Mouse (Mus musculus) induced T-regulatory cell, adult 2 months (primary cell): ENCODE measurements around the gene Glo1.
"Not testable (repeated sequence)": the region's sequence is repeated elsewhere in the genome, so short reads cannot be mapped to it uniquely, and the experiment has no call there.

Experiments
- DNase-seq: peaks from one replicate; pipeline ENCODE4 v3.0.0-alpha.2; 2012; ENCODE audit warnings: low read depth

Glo1 gene

DNA sequence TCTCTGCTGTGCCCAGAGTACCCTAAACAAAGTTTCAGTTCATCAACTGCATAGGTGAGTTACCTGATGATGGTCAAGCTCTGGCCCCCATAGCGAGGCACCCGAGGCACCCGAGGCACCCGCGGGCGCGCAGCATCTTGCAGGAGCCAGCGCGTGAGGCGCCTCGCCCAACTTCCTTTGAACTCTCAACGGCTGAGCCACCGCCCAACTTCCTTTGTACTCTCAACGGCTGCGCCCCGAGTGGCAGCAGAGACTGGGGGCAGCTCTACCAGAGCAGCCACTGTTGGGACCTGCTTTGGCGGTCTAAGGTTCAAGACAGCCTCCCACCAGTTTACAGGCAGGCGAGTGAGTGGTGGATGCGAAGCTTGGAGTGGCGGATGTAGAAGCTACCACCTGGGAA is at the start of gene Glo1:
TSS of gene Glo1 (minus strand) at position 153 of the 400 bp plus-strand sequence.
- not testable (repeated sequence) for DNase-seq

DNA sequence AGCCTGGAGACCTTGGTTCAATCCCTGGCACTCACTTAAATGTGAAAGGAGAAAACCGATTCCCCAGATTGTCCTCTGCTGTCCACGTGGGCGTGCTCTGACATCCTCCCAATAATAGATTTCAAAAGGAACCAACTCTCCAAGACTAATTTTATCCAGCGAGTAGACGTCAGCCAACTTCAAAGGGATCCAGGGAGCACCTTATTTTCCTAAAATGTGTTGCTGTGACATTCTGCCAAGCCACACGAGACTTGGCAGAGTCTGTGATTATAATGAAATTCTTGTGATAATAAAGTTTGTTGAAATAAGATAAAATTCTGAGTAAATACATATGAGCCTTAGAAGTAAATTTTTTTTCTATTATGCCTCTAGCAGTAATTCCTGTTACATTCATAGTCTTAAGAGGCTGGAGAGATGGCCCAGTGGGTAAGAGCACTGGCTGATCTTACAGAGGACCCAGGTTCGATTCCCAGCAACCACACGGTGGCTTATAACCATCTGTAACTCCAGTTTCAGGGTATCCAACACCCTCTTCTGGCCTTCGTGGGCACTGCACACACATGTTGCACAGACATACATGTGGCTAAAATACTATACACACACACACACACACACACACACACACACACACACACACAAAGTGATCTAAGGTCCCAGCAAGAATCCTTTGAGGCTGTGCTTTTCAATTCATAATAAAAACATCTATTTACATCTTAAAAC is 48.5 kb upstream of the Glo1 start:
- no peak for DNase-seq

DNA sequence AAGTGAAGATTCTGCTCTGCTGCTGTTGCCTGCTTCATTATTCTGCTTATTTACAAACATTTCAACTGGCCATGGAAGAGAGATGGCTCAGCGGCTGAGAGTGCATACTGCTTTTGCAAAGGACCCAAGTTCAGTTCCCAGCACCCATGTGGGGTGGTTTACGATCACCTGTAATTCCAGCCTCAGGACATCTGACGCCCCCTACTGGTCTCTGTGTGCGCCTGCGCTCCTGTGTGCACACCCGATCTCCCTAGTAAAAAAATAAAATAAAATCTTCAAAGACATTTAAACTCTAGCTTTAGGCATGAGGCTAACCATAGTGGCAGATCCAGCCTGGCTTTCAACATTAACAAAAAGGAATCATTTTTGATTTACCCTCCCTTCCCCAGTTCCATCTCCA is 46.4 kb upstream of the Glo1 start:
- DNase-seq: no peak

DNA sequence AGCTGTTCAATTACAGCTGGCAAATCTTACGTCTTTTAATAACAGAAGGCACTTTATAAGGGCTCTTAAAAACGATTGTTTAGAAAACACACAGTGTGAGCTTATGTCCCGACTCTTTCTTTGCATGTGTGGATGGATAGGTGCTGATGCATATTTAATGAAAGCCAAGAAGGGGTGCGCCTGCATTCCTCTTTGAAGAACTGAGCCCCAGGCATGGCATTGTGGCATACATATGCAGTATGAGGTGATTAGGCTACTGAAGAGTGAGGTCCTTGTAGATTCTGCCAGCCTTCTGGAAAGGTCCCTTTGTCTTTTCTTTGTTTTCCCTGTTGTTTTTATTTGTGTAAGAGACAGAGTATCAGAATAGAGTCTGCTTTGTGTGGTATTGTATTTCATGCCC is 45.9 kb upstream of the Glo1 start:
- no peak for DNase-seq

DNA sequence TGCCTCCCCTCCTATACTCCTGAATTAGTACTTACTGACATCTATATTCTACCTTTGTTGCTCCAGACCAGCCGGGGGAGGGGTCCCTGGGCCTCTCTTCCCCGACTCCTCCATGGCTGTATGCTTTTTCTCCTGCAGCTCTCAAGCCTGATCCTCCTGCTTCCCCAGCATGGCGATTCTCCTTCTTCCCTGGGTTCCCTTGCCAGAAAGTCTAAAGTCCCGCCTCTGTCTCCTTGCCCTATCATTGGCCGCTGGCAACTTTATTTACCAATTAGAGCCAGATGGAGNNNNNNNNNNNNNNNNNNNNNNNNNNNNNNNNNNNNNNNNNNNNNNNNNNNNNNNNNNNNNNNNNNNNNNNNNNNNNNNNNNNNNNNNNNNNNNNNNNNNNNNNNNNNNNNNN is 38.2 kb upstream of the Glo1 start:
- DNase-seq: no peak

DNA sequence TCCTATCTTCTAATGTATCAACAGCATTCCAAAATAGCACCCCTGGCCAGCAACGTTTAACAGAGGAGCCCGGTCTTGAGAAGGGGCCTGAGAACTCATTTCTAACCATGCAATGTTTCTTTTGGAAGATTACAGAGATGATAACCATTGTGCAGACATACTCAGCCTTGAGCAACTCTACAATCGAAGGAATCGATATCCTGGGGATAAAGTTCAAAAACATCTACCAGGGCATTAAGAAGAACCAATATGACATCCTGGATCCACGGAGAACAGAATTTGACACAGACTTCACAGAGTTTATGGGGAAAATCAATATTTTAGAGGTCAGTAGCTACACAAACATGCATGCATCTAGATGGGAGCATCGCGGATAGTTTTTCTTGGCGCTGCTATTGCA is 36.5 kb upstream of the Glo1 start:
- DNase-seq: no peak

DNA sequence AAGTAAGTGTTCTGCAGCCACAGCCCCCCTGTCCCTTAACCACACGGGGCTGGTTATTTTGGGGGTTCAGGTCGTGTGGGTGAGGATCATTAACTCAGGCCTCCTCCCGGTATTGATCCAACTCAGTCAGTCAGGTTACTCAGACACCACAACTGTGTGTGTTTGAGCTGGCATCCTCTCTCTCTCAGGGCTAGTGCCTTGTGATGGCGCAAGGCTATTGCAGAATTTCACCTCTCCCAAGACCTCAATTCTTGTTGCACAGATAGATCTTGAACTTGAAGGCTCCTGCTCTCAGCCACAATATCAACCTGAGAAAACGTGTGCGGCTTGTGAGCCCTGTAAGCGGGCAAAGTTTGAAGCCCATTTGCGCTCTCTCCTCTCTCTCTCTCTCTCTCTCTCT is 35.5 kb upstream of the Glo1 start:
- no peak for DNase-seq

DNA sequence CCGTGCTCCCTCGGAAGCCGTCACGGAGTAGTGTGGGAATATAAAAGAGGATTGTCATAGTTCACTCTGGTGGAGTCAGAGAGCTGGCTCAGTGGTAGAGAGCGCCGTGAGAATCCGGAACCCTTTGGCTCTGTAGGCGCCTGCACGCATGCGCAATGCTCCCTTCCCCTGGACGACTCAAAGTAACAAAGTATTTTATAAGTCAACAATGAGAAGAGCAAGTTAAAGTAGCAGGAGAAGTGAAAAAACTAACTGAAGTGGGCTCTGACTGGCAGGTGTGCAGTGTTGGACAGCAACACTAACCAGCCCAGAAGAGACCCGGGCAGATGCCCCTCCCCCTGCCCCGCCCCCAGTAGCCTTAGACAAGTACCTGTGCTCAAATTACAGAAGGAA is 31.5 kb upstream of the Glo1 start:
- peak; percentile 62 for DNase-seq

DNA sequence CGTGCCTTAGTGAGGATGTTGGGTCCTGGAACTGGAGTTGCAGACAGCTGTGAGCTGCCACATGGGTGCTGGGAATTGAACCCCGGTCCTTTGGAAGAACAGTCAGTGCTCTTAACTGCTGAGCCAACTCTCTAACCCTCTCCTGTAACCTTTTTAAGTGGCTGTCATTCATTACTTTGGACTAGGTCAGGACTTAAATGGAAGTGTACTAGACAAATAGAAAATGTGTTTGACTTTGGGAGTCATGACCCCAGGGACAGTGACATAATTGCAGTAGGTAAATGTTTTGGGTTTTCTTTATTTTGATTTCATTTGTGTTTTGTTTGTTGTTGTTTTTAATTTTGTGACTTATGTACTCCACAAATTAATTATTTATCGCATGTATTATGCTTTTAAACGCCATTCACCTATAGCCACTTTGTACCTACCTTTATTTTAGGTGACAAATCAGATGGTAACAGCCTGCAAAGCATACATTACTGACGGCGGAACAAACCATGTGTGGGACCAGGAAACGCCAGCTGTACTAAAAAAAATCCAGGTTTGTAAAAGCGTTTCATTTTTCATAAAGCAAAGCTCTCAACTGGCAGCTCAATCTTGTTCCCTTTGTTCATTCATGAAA is 31.0 kb upstream of the Glo1 start:
- DNase-seq: no peak

DNA sequence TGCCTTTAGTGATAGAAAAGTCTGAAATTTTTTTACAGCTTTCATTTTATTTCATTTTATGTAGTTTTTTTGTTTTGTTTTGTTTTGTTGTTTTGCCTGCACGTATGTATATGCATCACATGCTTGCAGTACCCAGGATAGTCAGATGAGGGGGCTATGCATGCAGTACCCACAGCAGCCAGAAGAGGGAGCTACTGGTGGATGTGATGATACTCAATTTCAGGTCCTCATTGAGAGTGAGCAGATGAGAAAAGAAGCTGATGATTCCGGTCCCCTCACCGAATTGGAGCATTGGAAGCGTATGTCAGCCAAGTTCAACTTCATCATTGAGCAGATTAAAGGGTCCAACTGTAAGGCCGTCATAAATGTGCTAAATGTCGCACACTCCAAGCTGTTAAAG is 26.3 kb upstream of the Glo1 start:
- DNase-seq: peak; percentile 59

DNA sequence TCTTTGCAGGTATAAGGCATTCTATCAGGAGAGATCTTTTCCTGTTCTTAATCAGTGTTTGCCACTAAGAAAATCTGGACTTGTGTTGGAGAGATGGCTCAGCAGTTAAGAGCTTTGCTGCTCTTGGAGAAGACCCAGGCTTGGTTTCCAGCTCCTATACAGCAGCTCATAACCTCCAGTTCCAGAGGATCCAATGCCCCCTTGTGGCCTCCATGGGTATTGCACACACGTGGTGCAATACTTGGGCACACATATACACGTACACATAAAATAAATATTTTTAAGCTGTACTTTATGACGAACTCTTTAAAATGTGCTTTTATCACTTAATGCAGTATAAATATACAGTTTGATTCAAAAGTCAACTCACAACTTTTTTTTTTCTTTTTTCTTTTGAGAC is 22.1 kb upstream of the Glo1 start:
- peak; percentile 50 for DNase-seq

DNA sequence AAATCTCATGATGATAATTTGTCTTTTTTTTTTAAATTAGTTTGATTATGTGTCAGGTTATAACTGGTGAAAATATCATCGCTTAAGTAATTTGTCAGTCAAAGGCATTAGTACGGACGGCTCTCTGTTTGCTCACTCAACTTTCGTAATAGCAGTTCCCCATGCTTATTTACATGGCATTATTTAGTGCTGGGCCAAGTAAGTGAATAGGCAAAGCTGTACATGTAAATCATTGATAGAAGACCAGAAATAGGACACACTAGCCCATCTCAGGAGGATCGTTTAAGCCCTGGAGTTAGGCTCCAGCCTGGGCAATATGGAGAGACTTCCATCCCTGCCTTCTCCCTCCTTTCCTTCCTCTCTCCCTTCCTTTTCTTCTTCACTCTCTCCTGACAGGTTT is 14.2 kb upstream of the Glo1 start:
- no peak for DNase-seq

DNA sequence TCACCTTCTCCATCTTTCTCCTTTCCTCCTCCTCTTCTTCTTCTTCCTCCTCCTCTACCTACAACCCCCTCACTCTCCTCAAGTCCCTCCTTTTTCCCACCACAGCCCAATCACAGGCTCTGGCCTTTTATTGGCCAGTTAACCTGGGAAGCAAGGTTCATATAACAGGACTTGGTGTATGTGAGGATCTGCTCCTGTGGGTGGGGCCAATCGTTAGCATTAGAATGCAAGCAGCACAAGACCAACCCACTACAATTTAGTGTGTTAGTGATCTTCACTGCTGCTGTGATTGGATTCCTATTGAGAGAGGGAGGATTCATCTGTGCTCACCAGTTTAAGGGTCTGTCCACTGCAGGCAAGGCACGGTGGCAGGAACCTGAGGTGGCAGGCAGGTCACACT is 12.3 kb upstream of the Glo1 start:
- no peak for DNase-seq

DNA sequence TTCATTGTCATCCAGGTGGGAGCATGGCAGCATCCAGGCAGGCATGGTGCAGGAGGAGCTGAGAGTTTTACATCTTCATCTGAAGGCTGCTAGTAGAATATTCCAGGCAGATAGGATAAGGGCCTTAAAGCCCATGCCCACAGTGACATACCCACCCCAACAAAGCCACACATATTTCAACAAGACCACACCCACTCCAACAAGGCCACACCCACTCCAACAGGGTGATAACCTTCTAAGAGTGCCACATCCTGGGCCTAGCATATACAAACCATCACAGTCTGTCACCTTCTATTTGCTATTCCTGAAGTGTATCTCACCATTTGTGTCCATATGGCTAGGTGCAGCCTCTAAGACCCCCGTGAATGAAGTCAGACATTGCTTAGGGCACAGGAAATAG is 11.0 kb upstream of the Glo1 start:
- DNase-seq: no peak

DNA sequence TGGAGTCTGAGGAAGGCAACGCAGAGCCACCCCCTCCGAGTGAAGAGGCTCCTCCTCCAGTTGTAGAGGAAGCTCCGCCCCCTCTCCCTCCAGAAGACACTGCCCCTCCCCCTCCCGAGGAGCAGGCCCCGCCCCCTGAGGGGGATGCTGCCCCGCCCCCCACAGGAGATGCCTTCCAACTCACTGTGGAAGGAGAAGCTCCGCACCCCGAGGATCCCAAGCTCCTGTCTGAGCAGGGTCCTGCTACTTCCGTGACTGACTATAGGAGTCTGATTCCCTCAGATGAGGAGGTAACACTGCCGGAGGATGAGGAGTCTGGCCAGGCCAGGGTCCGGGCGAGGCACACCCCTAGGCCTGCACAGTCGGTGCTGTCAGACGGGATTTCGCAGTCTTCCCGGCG is 8.7 kb upstream of the Glo1 start:
- no peak for DNase-seq

DNA sequence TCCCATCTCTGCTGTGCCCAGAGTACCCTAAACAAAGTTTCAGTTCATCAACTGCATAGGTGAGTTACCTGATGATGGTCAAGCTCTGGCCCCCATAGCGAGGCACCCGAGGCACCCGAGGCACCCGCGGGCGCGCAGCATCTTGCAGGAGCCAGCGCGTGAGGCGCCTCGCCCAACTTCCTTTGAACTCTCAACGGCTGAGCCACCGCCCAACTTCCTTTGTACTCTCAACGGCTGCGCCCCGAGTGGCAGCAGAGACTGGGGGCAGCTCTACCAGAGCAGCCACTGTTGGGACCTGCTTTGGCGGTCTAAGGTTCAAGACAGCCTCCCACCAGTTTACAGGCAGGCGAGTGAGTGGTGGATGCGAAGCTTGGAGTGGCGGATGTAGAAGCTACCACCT is 2.5 kb downstream of the Glo1 start, which contains the start of gene Dnah8:
TSS of gene Dnah8 (plus strand) at position 223 of the 400 bp plus-strand sequence.
- not testable (repeated sequence) for DNase-seq

DNA sequence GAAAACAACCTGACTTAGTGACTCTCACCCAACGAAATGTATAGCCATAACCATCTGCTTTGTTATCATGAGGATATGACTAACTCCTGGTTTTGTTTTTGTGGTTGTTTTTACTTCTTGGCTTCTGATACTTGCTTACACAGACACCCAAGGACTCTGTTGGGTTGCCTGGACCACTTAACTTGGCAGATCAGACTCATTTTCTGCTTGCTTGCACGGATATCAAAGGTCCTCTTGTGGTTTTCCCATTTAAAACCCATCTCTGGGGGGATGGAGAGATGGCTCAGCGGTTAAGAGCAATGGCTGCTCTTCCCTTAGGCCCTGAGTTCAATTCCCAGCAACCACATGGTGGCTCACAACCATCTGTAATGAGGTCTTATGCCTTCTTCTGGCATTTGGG is 3.5 kb downstream of the Glo1 start:
- peak; percentile 43 for DNase-seq

DNA sequence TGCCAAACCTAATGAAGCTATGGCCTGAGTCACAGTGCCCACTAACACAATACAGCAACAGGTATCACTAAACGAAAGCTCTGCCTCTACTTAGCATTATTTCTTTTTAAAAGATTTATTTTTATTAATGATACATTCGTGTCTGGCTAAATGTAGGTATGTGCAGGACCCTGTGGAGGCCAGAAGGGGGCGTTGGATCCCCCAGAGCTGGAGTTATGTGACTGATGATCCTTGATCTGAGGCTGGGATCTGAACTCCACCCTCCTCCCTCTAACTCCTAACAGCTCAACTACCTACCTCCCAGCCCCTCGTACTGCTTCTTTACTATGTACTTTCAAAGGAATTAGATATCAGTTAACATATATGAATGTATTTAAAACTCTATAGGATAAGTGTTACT is 5.2 kb downstream of the Glo1 start:
- peak; percentile 31 for DNase-seq

DNA sequence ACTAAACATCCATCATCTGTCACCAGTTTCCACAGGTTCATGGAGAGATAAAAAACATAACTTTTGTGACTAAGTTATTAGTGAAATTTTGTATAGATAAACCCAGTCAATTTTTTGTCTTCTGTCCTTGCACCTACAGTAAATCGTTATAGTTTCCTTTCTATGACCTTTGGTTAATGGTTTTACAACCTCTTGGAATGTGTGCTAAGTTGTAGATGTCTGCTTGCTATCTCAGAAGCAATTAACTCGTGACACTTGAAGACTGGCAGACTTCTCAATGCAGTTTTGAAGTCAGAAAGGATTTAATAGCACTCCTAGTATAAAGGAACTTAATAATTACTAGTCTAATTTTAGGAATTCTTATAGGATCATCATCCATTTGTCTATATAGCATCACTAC is 6.1 kb downstream of the Glo1 start:
- DNase-seq: no peak

DNA sequence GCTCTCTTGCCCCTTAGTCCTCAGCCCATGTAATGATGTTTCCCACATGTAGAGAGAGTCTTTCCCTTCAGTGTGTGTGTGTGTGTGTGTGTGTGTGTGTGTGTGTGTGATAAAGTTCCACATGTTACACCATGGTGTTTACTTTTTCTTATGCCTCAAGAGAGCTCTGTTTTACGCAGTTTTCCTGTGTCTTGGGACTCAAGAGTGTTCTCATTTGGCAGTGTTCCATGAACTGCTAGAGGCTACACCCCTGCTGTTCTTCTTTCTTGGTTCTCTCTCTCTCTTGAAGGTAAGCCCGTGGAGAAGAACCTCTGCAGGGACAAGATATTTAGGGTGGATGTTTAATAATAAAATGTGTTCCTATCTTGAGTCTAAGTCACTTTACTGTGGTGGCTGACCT is 7.5 kb downstream of the Glo1 start:
- no peak for DNase-seq

DNA sequence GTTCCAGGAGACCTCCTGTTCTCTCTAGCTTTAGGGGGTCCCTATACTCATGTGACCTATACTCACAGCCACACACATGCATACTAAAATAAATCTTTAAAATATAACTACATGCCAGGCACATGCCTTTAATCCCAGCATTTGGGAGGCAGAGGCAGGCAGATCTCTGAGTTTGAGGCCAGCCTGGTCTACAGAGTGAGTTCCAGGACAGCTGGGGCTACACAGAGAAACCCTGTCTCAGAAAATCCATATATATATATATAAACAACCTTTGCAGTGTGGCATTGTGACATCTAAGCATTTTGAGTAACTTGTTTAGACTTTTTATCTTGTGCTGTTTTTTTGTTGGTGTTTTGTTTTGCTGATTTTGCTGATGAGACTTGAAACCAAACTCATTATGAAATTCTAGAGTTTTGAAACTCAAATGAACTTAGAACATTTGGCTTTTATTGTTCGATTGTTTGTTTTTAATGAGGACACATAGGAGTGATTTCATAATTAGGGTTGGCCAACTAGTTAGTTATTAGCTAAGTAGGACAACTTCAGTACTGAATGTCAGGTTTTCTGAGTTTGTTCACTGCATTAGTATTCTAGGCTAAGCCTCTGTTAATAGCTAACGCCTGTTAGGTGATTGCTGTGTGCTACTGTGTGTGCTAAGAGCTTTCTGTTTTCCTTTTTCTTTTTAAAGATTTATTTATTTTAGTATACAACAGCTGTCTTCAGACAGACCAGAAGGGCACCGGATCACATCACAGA is 8.4 kb downstream of the Glo1 start:
- no peak for DNase-seq

DNA sequence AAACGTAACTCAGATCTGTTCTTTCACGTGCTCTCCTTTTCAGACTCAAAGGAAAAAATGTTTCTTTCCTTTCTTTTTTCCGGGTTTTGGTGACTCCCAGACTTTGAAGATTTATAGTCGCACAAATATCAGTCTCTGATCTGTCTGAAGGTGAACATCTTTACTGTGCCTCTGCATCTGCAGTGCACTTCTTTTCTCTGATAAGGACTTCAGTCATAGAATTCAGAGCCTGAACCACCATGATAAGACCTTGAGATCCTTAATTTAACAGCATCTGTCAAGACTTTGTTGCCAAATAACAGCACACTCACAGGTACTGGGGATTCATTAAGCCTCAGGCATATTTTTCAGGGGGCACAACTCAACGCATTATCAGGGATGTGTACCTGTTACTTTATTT is 10.5 kb downstream of the Glo1 start:
- DNase-seq: no peak

DNA sequence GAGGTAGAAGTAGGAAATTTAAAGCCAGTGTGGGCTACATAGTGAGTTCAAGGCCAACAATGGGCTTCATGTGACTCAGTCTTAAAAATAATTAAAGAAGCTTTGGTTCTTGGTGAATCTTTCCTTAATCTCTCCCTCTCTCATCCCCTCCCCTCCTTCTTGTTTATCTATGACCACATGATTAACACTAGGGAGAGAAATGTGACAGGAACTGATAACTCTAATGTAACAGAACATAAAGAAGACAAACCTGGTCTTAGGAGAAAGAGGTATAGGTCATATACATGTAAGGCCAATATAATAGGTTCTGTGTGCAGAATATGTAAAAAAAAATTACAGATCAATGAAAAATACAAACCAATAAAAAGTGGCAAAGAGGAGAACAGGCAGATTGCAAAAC is 13.3 kb downstream of the Glo1 start:
- DNase-seq: no peak
